In the genomic region with DNA sequence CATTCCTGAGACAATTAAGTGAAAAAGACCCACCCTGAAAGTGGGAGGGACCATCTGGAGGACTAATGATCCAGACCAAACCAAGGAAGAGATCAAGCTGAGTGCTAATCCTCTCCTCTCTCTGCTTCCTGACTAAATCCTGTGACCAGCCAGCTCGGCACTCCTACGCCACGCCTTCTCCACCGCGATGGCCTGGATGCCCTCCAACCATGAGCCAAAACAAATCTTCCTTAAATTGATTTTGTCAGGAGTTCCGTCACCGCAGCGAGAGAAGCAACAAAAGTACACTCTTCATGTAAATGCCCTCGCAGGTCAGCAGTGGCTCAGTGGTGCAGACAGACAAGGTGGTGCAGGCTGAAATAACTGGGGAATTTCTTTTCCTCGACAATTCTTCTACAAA, we compare ENCODE assay signal across 21 mouse cellular contexts. TPM values are rescaled to one million over a fixed set of nuclear protein-coding genes. Genes with fewer than 3 reads are reported as not detected.
"Had no signal": no experiment of that assay in that cellular context is flagged by ENCODE, and none has a peak within 500 bp of the region (broad histone marks: within the 10 kb centered on the region; RNA-seq: fewer than 3 reads in every experiment).

No protein-coding gene starts in this region.

- H3K9me3 ChIP-seq: limb, embryonic 15.5 days; liver, embryonic 15.5 days; midbrain, embryonic 10.5 days; neural tube, embryonic 15.5 days had no signal

- H3K4me1 ChIP-seq: limb, embryonic 15.5 days; liver, embryonic 15.5 days; midbrain, embryonic 10.5 days; neural tube, embryonic 15.5 days had no signal

- H3K9ac ChIP-seq: limb, embryonic 15.5 days; liver, embryonic 15.5 days; neural tube, embryonic 15.5 days had no signal

- H3K27me3 ChIP-seq: limb, embryonic 15.5 days; liver, embryonic 15.5 days; neural tube, embryonic 15.5 days had no signal

- H3K4me3 ChIP-seq: limb, embryonic 15.5 days; liver, embryonic 15.5 days; midbrain, embryonic 10.5 days; myocyte; neural tube, embryonic 15.5 days had no signal

- DNase-seq: kidney, adult 11 months; kidney, adult 9 months; kidney, postnatal 36 days; layer of hippocampus, adult 9-11 months; layer of hippocampus, postnatal 36 days; midbrain, embryonic 14.5 days; right cerebral cortex, postnatal 25 days; thymus, postnatal 36 days had no signal

- H3K36me3 ChIP-seq: limb, embryonic 15.5 days; liver, embryonic 15.5 days; midbrain, embryonic 10.5 days; neural tube, embryonic 15.5 days had no signal

- H3K4me2 ChIP-seq: limb, embryonic 15.5 days; liver, embryonic 15.5 days; neural tube, embryonic 15.5 days had no signal

- H3K27ac ChIP-seq: kidney, postnatal 0 days; limb, embryonic 15.5 days; liver, embryonic 15.5 days; midbrain, embryonic 10.5 days; neural tube, embryonic 15.5 days had no signal

RNA-seq across cellular contexts. Expression of gene Prps1l1, which starts 37.5 kb away (rescaled TPM):
- polyA plus RNA-seq: intestine, embryonic 14.5 days; kidney, postnatal 0 days; limb, embryonic 11.5 days; limb, embryonic 15.5 days; liver, embryonic 15.5 days; lung, embryonic 16.5 days; midbrain, embryonic 10.5 days; midbrain, embryonic 14.5 days; myocyte; neural tube, embryonic 11.5 days; neural tube, embryonic 15.5 days; small intestine, adult 2 months; stomach, embryonic 16.5 days; thymus, postnatal 0 days had no signal
